Mouse (Mus musculus) erythroblast, embryonic 14.5 days (primary cell): ENCODE measurements around the gene Slamf8.

Source experiments
- GATA1 ChIP-seq: IDR thresholded peaks from 2 replicates; pipeline ENCODE4 v1.6.1; 2012; ENCODE audit warnings: low read length, inconsistent platforms, mixed read lengths
- TAL1 ChIP-seq: IDR thresholded peaks from 3 replicates; pipeline ENCODE4 v1.6.1; 2012; ENCODE audit warnings: low read length, inconsistent platforms, mixed read lengths

DNA sequence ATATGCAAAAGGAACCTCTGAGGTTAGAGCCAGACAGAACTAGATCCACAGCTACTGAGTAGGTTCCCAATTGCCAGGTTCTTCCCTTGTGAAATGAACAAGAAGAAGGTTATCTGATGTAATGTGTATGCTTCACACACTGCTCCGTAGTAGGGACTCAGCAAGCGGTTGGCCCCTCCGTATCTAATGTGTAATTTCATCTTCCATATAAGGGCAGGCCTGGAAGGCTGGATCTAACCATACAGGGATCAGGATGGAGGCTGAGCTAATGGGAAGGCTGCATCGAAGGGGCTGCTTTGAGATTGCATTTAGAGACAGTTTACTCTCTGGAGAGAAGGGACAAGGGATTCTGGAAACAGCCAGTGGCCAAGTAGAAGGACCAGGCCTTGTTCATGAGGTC lies 22.6 kb downstream of the Slamf8 start:
- TF ChIP-seq GATA1 (no peak), TAL1 (no peak)
